Mouse (Mus musculus) R1 (cell line): ENCODE data around the gene Fkbp4.

Experiments used
- DNase-seq: peaks from one replicate; pipeline ENCODE4 v3.0.0-alpha.2; 2018; ENCODE audit warnings: low read depth, low spot score

The Fkbp4 gene

DNA sequence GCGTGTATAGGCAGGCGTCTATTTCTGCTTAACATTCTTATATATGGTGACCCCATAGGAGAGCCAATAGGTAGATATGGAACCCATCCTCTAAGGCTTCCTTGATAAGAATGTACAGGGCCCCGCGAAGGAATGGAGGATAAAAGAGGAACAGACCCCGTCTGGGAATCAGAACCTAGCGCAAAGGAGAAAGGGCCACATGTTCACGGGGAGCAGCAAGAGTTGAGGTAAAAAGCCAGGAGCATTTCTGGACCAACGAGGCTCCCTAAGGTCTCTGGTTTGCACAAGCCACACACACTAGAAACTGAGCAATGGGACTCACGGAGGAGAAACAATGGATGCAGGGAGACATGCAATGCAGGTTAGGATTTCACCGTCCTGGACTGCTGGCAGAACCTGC is 1.2 kb downstream of the Fkbp4 start:
- no peak for DNase-seq

GRCm38 (mm10) chr6:128436356-128437005 is 2.0 kb downstream of the Fkbp4 start:
- no peak for DNase-seq

- no peak for DNase-seq
Observed at GRCm38 (mm10) chr6:128435474-128435873, 3.0 kb downstream of the Fkbp4 start.

GRCm38 (mm10) chr6:128433566-128433965 is 4.9 kb downstream of the Fkbp4 start:
- DNase-seq, result no peak

DNA sequence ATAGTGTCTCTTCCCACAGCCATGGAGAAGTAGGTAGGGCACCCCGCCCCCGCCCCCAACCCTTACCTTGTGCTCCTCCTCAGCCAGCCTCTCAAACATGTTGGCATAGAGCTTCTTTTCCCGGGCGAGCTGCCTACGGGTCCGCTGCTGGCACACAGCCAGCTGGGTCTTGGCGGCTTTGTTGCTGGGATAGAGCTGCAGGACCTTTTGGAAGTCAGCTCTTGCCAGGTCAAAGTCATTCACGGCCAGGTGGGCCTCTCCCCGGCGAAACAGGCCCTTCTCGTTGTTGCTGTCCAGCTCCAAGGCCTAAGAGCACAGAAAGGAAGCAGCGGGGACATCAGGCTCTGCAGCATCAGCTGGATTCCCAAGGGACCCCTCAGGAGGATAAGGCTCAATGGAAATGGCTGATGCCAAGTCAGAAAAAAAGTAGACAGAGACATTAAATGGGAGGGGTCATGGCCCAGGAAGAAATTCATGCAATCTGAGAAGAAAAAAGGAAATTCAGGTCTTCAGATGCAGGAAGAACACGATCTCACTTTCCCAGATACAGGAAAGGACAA is 6.0 kb downstream of the Fkbp4 start:
- DNase-seq, result no peak

GRCm38 (mm10) chr6:128429826-128430225 is 8.7 kb downstream of the Fkbp4 start:
- DNase-seq, result peak; percentile 70

DNA sequence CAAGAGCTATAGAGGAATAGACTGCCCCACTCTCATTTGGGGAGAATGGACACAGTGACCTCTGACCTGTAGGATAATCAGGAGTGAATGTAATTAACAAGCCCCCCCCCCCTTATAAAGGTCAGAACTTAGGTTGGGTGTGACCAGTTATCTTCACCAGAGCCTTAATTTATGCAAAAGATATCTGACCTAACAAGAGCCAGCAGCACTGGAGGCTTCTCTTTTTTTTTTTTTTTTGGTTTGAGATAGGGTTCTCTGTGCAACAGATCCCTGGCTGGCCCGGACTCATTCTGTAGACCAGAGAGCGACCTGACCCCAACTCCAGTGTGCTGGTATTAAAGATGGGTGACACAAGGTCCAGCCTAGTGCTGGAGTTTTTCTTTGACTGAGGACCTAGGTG is 9.2 kb downstream of the Fkbp4 start:
- DNase-seq, result no peak

DNA sequence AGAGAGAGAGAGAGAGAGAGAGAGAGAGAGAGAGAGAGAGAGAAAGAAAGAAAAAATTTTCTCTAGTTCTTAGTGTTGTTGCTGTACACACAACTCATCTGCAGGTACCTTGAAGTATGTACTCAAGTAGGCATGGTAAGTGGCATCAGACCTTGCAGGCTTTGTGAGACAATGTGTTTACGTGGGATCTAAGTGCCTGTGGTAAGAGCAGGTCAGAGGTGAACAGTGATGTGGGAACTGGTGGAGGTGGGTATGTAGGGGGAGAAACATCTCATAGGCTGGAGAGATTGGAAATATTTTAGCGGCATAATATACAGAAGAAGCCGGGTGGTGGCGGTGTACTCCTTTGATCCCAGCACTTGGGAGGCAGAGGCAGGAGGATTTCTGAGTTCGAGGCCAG is 10.9 kb downstream of the Fkbp4 start:
- DNase-seq, result no peak

DNA sequence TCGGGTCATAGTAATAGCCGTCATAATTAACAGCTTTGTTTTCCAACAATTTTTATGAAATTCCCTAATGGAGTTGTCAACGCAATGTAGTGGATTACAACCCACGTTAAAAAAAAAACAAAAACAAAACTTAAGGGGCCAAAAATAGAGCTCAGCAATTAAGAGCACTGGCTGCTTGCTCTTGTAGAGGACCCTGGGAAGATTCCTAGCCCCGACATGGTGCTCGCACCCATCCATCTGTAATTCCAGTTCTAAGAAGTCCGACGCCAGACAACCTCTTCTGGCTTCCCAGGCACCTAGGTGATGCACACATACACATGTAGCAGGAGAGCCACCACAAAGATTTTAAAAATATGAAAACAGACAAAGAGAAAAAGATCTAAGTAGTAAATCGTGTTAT is 13.4 kb downstream of the Fkbp4 start:
- no peak for DNase-seq

DNA sequence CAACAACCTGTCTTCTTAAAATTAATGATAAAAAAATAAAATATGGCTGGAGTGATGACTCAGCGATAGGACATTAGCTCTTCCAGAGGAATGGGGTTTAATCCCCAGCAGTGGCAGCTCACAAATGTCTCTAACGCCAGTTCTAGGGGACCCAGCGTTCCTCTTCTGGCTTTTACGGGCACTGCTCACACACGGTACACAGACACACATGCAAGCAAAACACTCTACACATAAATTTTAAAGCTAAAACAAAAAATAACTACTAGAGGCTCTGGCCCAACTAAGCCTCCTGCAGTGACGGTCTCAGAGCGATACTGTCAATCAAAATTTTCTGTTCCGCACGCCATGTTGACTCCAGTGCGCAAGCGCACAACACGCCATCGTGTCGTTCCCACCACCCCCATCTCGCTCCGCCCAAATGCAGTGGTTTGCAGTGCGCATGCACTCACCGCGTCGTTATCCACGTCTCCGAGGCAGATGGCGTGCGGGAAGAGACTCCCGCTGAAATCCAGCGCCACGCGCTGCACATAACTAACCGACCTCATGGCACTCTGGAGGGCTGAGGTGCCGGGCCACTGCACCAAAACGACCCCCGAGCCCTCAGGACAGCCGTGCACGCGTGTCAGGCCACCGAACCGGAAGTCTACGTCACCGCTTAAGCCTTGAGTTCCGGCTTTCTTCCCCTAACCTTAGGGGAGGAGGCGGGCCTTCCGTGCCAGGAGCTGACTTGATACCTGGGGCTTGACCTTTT is 14.0 kb downstream of the Fkbp4 start, which contains the start of gene Itfg2:
TSS of gene Itfg2 (minus strand) at position 663 of the 751 bp plus-strand sequence.
- DNase-seq, result peak; percentile 97

- no peak for DNase-seq
Observed at GRCm38 (mm10) chr6:128423496-128424268, 14.8 kb downstream of the Fkbp4 start.

GRCm38 (mm10) chr6:128421480-128421879 is 17.0 kb downstream of the Fkbp4 start:
- no peak for DNase-seq

- DNase-seq, result no peak
Observed at GRCm38 (mm10) chr6:128421036-128421435, 17.4 kb downstream of the Fkbp4 start.

DNA sequence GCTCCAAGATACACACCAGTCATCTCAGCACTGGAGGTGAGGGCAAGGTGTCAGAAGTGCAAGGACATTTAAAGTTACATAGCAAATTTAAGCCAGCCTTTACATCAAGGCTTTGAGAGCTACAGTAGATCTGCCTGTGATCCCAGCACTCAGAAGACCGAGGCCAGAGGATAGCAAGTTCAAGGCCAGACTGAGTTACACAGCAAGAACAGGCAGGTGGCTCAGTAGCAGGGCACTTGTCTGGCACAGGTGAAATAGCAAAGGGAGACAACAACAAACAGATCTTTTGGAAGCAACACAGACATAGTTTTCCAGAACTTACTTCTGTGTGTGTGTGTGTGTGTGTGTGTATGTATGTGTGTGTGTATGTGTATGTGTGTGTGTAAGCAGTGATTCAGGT is 20.4 kb downstream of the Fkbp4 start:
- no peak for DNase-seq

DNA sequence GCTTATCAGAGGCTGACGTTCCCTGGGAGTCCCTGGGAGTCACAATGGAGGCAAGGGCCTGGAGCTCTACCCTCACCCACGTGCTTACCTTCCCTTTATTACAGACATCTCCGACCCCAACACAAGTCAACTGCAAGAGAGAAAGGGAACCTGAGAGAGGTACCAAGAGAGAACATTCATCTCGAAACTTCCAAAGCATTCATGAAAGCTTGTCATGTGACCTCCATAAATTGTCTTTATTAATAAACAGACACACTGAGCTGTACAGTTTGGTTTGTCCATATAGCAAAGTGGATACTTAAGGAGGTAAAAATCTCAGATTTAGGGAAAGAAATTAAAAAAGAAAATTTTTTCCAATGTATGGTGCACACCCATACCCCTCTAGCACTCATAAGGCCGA is 22.3 kb downstream of the Fkbp4 start:
- no peak for DNase-seq

DNA sequence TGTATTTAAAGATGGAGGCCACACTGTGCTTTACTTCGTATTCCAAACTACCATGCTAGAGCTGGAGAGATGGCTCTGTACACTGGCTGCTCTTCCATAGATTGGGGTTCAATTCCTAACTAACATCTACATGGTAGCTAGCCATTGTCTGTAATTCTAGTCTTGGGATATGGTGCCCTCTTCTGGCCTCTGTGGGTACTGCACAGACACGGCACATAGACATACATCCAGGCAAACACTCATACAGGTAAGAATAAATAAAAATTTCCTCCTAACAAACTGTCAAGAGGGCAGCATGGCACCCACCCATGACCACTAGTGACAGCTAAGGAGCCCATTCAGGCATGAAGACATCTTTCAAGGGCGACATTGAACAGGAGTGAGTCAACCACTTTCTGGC is 27.4 kb downstream of the Fkbp4 start:
- DNase-seq, result peak; percentile 74

DNA sequence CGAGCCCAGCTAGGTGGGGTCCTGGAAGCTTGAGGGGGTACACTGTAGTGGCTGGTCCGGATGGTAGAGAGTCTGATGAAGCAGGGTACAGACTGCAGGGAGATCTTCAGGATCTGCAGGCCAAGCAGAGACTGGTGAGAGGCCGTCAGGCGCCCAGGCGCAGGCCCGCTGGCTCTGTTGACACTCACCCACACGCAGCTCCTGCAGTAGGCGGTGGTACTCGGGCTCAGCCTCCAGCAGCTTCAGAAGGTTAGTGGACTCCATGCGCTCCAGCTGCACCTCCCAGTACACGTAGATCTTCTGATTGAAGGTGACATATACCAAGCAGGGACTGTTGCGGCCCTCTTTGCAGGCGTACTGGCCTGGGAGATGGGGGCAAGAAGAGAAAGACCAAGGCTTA is 28.2 kb downstream of the Fkbp4 start:
- no peak for DNase-seq

DNA sequence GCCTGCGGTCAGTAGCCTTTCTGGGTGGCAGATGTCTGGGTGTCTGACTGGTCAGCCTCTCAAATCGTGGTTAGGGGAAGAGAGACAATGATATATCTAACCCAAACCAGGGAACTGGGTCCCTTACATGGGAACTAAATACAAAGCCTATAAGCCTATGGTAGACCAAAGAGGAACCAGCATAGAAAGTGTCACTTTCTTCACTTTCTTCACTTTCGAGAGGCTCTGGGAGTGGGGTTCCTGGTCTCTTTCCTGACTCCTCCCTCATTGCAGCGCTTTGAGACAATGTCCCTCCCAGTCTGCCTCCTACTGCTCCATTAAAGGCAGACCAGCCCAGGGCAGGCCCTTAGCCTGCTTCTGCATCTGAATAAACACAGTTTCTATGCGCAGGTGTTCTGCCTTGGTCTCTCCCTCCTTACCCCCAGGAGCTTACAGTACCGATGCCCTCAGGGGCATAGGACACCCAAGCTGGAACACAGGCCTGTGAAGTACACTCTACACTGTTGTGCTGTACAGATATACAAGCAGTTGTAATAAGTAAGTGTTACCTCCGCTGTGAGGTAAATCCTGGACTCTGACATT is 29.8 kb downstream of the Fkbp4 start:
- peak; percentile 44 for DNase-seq

DNA sequence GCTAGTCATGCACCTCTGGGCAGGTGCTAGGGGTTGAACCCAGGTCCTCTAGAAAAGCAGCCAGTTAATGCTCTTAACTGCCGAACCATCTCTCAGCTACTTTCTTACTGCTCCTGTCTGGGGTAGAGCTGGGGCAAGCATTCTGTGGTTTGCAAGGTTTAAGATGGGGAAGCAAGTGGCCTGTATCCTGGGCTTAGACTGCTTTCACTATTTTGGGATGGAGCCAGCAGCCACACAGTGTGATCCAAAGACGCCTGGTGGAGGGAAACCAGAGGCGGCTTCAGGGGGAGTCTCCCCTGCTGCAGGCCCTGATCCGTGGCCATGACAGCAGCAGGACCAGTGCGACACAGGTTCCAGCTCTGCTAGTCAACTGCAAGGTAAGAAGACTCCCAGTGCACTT is 33.8 kb downstream of the Fkbp4 start:
- DNase-seq, result no peak

DNA sequence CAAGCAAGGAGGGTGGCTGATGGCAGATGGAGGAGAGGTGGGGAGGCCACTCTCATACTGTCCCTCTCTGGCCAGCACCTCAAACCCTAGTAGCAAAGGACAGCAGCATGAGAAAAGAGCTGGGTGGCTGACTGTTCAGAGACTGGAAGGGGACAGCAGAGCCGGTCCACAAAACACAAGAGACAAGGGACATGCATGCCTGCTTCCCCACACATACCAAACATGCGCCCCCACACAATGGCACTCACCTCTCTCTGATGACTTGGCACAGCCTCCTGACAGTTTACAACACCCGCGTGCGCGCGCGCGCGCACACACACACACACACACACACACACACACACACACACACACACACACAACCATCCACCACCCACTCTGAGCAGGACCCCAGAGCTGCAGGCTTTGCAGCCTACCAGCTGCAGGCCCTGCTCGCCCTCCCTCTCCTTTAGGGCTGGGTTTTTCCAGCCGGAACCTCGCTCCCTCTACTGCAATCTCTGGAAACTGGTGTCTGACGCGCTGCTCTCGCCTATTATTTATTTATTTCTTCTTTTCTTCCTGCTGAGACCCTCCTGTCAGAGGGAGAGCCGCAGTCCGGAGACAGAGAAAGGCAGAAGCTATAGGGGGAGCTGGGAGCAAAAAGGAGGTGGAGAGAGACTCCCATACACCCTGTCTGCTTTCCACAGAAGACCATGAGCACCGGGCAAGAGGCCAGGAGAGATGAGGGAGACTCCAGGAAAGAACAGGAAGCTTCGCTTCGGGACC is 38.9 kb downstream of the Fkbp4 start:
- no peak for DNase-seq

DNA sequence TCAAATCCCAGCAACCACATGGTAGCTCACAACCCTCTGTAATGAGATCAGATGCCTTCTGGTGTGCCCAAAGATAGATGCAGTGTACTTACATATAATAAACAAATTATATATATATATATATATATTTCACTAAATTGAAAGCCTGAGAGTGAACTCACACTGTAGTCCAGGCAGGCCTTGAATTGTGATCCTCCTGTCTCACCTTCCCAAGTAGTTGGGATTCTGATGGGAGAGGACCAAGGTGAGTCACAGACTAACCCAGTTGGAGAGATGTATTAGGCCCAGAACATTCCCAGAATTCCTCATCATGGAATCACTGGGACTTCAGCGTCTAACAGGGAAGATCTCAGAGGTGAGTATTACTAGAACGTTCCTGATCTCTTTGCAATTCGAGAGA is 39.5 kb downstream of the Fkbp4 start, which contains the start of gene Nrip2:
TSS of gene Nrip2 (plus strand) at position 301 of the 400 bp plus-strand sequence.
- no peak for DNase-seq
